Mouse (Mus musculus) stomach, embryonic 15.5 days (tissue): ENCODE measurements around the gene Wwox. TPM values are rescaled to one million over a fixed set of nuclear protein-coding genes. Genes with fewer than 3 reads are reported as not detected.

ENCODE experiments used
- ATAC-seq: fragments of 200-750 bp; cut with Nextera tagmentation; 2 replicates; pipeline ENCODE4 v1.8.0; 2017; ENCODE audit warnings: low read depth, moderate number of reproducible peaks, moderate TSS enrichment; ENCODE audit not compliant: insufficient read depth, low FRiP score
- H3K27ac ChIP-seq: fragments of 300-500 bp; sonication (generic); 2 replicates; pipeline ENCODE4 v1.5.1; 2015; ENCODE audit warnings: mild to moderate bottlenecking, inconsistent platforms
- H3K27me3 ChIP-seq: fragments of 300-500 bp; sonication (generic); replicated peaks from 2 replicates; pipeline ENCODE4 v1.6.1; 2015; ENCODE audit warnings: inconsistent platforms
- H3K36me3 ChIP-seq: fragments of 300-500 bp; sonication (generic); 2 replicates; pipeline ENCODE4 v1.6.1; 2015; ENCODE audit warnings: inconsistent platforms
- H3K4me1 ChIP-seq: fragments of 300-500 bp; sonication (generic); 2 replicates; pipeline ENCODE4 v1.6.1; 2015; ENCODE audit warnings: inconsistent platforms
- H3K4me2 ChIP-seq: fragments of 300-500 bp; sonication (generic); 2 replicates; pipeline ENCODE4 v1.6.1; 2015; ENCODE audit warnings: mild to moderate bottlenecking, inconsistent platforms
- H3K4me3 ChIP-seq: fragments of 300-500 bp; sonication (generic); replicated peaks from 2 replicates; pipeline ENCODE4 v1.5.1; 2015; ENCODE audit warnings: inconsistent platforms
- H3K9ac ChIP-seq: fragments of 300-500 bp; sonication (generic); 2 replicates; pipeline ENCODE4 v1.6.1; 2015; ENCODE audit warnings: inconsistent platforms
- H3K9me3 ChIP-seq: fragments of 300-500 bp; sonication (generic); 2 replicates; pipeline ENCODE4 v1.6.1; 2016; ENCODE audit warnings: inconsistent platforms
- WGBS: fragments of 180-500 bp; shearing (Covaris S2); methylation state at CpG from one replicate; pipeline ENCODE4 v1.1.7; 2015; 5-methylcytosine and 5-hydroxymethylcytosine counted together
- polyA plus RNA-seq: library from polyadenylated mRNA; unstranded; fragments of >200 nt; fragmentation: Nextera tagmentation; extraction: Ambion mirVana; gene quantifications from 2 replicates; pipeline ENCODE4 v1.2.1, GENCODE M21; 2015

Wwox gene
- polyA plus RNA-seq, 1 experiment from 2014 or later, result 12.2 TPM

DNA sequence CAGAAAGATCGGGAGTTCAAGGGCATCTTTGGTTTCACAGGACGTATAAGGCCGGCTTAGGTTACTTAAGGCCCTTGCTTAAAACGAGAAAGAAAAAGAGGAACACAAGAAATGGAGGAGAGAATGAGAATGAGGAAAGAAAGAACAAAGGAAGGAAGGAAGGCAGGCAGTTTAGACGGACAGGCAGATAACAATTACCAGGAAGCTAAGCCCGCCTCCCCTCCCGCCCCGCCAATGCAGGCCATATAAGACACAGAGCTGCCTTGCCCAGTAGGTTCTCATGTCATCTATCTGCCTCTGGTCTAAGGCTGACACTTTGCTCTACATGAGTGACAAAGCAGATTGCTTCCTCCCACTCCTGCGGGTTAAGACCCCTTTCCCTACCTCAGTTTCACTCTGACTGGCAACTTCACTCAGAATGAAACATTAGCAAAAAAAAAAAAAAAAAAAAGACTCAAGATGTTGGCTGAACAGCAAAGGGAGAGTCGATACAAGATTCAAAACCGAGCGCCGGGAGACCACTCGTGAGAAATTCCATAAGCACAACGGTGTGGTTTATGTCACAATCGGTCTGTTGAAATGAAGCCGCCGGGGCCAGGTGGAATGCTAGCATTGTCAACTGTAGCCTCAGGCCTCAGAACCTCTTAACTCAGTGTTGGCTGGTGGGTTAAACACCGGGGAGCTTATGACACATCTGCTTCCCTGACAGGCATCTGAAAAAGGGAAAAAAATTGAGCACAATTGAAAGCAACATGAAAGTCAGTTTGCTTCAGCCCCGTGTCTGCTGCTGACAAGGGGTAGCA lies 787.5 kb downstream of the Wwox start:
- Histone ChIP-seq H3K27ac (no peak overlapping the region), H3K27me3 (no peaks in the 10 kb centered on the region), H3K9ac (no peak overlapping the region), H3K4me2 (no peak overlapping the region), H3K4me1 (no peaks in the 10 kb centered on the region), H3K4me3 (no peak overlapping the region), H3K9me3 (no peaks in the 10 kb centered on the region), H3K36me3 (no peaks in the 10 kb centered on the region)
- WGBS, result 66% methylated on average over 20 of the region's 20 CpGs
- ATAC-seq, result no peak

DNA sequence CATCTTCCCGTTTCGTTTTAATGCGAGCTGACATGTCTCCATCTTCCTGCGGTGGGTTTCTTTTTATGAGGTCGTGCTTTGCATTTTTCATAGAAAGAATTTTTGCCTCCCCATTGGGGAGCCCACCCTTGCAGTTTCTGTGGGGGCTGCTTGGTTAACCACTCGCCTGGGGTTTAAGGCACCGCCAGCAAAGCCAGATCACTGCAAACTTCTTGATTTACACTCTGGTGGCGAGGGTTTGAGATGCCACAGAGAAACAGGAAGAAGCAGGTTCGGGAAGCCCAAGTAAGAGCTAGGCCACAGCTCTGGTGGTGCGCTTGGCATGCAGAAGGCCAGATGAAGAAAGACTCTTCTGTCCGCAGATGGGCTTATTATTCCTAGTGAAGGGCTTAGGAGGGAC lies 789.4 kb downstream of the Wwox start:
- Histone ChIP-seq H3K4me2 (no peak overlapping the region), H3K27me3 (no peaks in the 10 kb centered on the region), H3K36me3 (no peaks in the 10 kb centered on the region), H3K9me3 (no peaks in the 10 kb centered on the region), H3K4me1 (no peaks in the 10 kb centered on the region), H3K27ac (no peak overlapping the region), H3K9ac (no peak overlapping the region), H3K4me3 (no peak overlapping the region)
- 80% methylated on average over 11 of the region's 11 CpGs for WGBS
- no peak for ATAC-seq

DNA sequence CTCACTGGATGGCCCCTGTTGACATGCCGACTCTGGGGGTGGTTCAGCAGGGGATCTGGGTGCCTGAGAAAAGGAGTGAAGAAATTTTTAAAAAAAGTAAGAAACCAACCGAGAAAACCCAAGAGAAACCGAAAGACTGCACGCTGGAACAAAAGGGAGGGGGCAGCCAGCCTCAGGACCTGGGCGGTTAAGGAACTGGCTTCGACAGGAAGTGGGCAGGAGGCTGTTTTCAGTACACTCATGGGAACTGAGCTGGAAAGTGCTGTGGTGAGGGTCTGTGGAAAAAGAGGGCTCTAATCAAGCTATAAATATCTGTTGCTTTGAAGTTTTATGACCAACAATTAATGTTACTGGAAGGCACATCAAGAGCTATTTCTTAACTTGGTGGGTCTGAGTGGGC lies 794.6 kb downstream of the Wwox start:
- H3K27ac ChIP-seq, result no peak overlapping the region
- H3K27me3 ChIP-seq, result no peaks in the 10 kb centered on the region
- no peak overlapping the region for H3K9ac ChIP-seq
- H3K4me1 ChIP-seq, result no peaks in the 10 kb centered on the region
- no peaks in the 10 kb centered on the region for H3K9me3 ChIP-seq
- no peak overlapping the region for H3K4me3 ChIP-seq
- no peak overlapping the region for H3K4me2 ChIP-seq
- no peaks in the 10 kb centered on the region for H3K36me3 ChIP-seq
- 71% methylated on average over 6 of the region's 6 CpGs for WGBS
- ATAC-seq, result no peak

DNA sequence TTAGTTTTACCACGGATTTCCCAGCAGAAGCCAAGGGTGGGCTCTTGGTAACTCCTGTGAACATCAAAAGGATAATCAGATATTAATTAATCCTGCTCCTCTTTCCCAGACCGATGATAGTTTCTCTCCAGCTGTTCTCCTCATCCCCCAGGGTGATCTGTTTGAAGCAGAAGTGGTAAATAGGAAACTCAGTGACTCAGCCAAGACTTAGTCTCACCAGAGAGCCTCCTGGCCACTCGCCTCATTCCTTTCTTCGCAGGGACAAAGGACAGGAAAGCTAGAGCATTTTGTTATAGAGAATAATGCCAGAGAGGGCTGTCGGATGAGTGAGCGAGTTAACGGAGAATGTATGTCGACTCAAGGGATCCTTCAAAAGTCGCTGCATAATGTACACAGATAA lies 798.1 kb downstream of the Wwox start:
- Histone ChIP-seq H3K4me1 (no peaks in the 10 kb centered on the region), H3K4me2 (no peak overlapping the region), H3K27ac (no peak overlapping the region), H3K27me3 (no peaks in the 10 kb centered on the region), H3K9me3 (no peaks in the 10 kb centered on the region), H3K4me3 (no peak overlapping the region), H3K9ac (no peak overlapping the region), H3K36me3 (no peaks in the 10 kb centered on the region)
- 63% methylated on average over 9 of the region's 9 CpGs for WGBS
- no peak for ATAC-seq

DNA sequence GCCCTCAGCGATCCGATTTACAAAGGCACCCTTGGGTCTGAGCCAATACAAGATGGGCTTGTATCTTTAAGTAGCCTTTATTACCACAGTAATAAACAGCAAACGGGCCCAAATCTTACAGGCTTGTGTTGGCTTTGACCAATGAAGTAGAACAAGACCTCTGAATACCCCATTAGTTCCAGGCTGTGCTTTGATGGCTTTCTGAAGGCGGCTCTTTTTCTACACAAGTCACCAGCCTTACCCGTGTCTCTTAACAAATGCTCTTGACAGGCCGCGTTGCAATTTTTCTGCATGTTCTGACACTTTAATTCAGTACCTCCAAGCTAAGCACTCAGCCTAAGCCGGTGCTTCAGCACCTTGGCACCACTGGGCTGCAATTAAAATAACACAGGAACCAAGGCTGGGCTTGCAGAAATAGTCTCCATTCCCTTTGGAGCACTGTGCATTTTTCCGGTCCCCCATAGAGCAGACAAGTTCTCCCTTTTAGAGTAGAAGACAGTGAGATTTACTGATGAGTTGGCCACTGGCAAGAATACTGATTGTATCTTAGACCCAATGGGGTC lies 804.1 kb downstream of the Wwox start:
- H3K4me1 ChIP-seq, result no peaks in the 10 kb centered on the region
- no peak overlapping the region for H3K4me3 ChIP-seq
- no peak overlapping the region for H3K4me2 ChIP-seq
- H3K9me3 ChIP-seq, result no peaks in the 10 kb centered on the region
- H3K9ac ChIP-seq, result no peak overlapping the region
- ATAC-seq, result no peak
- no peak overlapping the region for H3K27ac ChIP-seq
- 83% methylated on average over 9 of the region's 9 CpGs for WGBS
- no peaks in the 10 kb centered on the region for H3K27me3 ChIP-seq
- H3K36me3 ChIP-seq, result no peaks in the 10 kb centered on the region

DNA sequence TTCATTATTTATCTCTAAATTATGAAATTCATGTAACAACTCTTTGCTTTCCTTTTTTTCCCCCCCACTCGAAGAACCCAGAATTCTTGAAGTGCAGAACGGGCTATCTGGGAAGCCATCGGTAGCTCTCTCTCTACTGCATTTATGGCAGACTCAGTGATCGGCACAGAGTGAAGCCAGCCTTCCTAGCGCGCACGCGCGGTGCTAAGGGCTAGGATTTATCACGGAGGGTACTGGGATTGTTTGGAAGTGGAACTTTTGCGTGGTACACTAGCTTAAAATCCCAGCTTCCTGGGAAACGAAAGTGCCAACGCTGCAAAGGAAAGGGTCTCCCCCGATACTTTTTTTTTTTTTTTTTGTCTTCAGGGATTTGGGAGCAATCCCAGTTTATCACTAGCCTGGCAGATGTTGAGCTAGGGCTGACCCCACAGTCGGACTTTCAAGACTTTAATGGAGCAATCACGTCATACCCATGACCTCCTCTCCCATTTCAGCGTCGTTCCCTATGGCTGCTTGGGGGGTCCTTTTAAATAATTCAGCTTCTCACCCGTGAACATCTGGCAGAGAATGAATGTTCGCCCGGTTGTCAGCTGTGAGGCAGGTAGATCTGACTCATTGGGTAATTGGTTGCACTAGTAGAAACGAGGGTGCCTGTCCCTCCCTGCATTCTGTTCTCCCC lies 810.4 kb downstream of the Wwox start:
- no peaks in the 10 kb centered on the region for H3K4me1 ChIP-seq
- H3K27me3 ChIP-seq, result no peaks in the 10 kb centered on the region; the same call in 1 of the 2 replicates
- no peaks in the 10 kb centered on the region for H3K9me3 ChIP-seq
- no peak overlapping the region for H3K9ac ChIP-seq
- no peak for ATAC-seq
- H3K4me2 ChIP-seq, result peak overlapping the region; percentile 35
- no peak overlapping the region for H3K4me3 ChIP-seq
- H3K36me3 ChIP-seq, result no peaks in the 10 kb centered on the region
- 41% methylated on average over 22 of the region's 22 CpGs for WGBS
- H3K27ac ChIP-seq, result no peak overlapping the region

DNA sequence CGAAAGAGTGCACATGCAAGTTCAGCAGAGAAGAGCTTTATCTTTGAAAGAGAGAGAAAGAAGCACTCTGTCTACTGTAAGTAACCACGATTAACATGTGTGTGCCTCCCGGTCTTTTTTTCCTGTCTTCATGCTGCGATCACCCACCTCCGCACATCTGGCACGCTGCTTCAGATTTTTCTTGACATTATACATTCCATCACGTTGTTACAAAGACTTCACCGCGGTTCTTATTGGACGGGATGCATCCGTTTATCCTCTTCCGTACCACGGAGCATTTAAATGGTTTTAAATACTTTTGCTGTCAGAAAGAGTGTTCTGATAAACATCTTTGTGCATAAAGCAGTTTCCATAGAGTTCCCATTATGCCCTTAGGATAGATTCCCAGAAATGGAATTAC lies 816.1 kb downstream of the Wwox start:
- WGBS, result 45% methylated on average over 13 of the region's 13 CpGs
- no peak for ATAC-seq
- Histone ChIP-seq H3K9ac (no peak overlapping the region), H3K27me3 (no peaks in the 10 kb centered on the region; the same call in 1 of the 2 replicates), H3K4me1 (no peaks in the 10 kb centered on the region), H3K36me3 (no peaks in the 10 kb centered on the region), H3K9me3 (no peaks in the 10 kb centered on the region), H3K4me3 (no peak overlapping the region), H3K4me2 (peak overlapping the region; percentile 10; the same call in 1 of the 2 replicates), H3K27ac (no peak overlapping the region)

DNA sequence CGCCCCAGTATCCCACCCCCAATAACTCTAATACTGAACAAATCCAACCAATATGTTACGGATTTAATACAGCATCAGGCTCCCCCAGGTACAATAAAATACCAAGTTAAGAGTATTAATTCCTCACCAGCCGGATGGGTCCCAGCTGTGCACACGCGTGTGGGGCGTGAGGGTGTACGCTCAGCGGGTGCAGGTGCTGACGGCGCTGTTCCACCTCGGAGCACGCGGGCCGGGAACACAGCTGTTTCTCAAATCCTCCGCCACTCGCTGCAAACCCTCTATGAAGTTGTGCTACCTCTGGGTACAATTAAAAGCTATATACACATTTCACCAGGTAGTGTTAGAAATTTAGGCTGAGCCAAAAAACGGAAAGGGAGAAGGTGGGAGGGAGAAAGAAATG lies 818.0 kb downstream of the Wwox start:
- Histone ChIP-seq H3K4me2 (no peak overlapping the region), H3K4me3 (no peak overlapping the region), H3K36me3 (no peaks in the 10 kb centered on the region), H3K9ac (no peak overlapping the region), H3K27ac (no peak overlapping the region), H3K4me1 (no peaks in the 10 kb centered on the region), H3K9me3 (no peaks in the 10 kb centered on the region), H3K27me3 (no peaks in the 10 kb centered on the region; the same call in 1 of the 2 replicates)
- 91% methylated on average over 17 of the region's 17 CpGs for WGBS
- ATAC-seq, result no peak

DNA sequence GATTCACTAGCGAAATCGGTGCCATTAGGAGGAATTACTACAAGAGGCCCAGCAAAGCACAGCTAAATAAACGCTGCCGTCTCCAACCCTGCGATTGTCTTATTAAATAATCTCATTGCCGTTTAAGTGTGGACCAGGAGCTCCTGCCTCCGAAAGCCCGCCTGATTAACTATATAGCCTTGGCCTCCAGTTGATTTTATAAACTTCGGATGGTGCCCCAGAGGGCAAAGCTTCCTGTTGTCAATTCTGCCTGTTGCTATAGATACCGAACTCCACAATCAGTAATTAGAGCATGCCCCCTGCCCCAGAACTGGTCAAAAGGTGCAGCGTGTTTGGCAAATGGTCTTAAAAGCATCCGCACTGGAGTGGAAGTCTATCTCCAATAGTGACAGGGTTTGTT lies 820.4 kb downstream of the Wwox start:
- no peaks in the 10 kb centered on the region for H3K27me3 ChIP-seq
- H3K4me2 ChIP-seq, result no peak overlapping the region
- H3K36me3 ChIP-seq, result no peaks in the 10 kb centered on the region
- no peak overlapping the region for H3K9ac ChIP-seq
- H3K9me3 ChIP-seq, result no peaks in the 10 kb centered on the region
- H3K4me3 ChIP-seq, result no peak overlapping the region
- 51% methylated on average over 12 of the region's 12 CpGs for WGBS
- ATAC-seq, result no peak
- no peaks in the 10 kb centered on the region for H3K4me1 ChIP-seq
- H3K27ac ChIP-seq, result no peak overlapping the region

DNA sequence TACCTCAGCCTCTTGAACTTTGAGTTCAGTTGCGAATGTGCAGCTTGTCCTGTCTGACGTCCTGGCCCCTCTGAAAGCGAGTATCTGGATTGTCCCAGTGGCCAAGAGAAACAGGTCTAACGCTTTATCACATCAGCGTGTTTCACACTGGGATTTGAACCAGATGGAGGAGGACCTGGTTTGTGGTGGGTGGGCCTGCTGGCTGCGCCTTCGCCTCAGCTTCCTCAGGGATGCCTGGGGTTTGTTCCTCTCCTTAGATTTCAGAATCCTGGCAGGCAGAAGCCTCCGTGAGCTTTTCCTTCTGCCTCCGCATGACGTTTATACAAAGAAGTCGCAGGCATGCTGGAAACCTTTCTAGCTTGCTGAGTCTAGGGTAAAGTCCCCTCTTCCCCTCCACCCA lies 827.7 kb downstream of the Wwox start:
- no peak overlapping the region for H3K27ac ChIP-seq
- 56% methylated on average over 11 of the region's 11 CpGs for WGBS
- no peaks in the 10 kb centered on the region for H3K27me3 ChIP-seq
- H3K36me3 ChIP-seq, result no peaks in the 10 kb centered on the region
- no peak overlapping the region for H3K4me3 ChIP-seq
- no peak overlapping the region for H3K4me2 ChIP-seq
- ATAC-seq, result no peak
- no peak overlapping the region for H3K9ac ChIP-seq
- no peaks in the 10 kb centered on the region for H3K4me1 ChIP-seq
- no peaks in the 10 kb centered on the region for H3K9me3 ChIP-seq

DNA sequence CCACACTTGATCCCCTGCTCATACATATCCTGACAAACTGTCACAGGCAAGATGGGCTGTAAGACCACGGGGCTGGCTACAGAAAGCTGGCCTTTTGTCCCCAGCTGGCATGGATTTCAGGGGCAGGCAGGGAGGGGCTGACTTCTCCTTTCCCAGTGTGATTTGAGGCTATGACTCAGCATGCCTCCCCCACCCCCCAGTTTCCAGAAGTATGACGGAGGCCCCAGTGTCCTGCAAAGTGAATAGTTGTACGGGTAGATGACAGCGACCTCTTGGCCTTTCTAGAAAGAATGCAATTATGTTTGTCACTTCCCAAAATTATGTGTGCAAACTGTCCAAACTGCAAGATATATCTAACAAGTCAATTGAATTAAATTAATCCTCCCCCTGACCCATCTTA lies 830.1 kb downstream of the Wwox start:
- Histone ChIP-seq H3K9ac (no peak overlapping the region), H3K27me3 (no peaks in the 10 kb centered on the region), H3K27ac (no peak overlapping the region), H3K36me3 (no peaks in the 10 kb centered on the region), H3K9me3 (no peaks in the 10 kb centered on the region), H3K4me2 (no peak overlapping the region), H3K4me3 (no peak overlapping the region), H3K4me1 (no peaks in the 10 kb centered on the region)
- no peak for ATAC-seq
- 45% methylated on average over 4 of the region's 4 CpGs for WGBS

DNA sequence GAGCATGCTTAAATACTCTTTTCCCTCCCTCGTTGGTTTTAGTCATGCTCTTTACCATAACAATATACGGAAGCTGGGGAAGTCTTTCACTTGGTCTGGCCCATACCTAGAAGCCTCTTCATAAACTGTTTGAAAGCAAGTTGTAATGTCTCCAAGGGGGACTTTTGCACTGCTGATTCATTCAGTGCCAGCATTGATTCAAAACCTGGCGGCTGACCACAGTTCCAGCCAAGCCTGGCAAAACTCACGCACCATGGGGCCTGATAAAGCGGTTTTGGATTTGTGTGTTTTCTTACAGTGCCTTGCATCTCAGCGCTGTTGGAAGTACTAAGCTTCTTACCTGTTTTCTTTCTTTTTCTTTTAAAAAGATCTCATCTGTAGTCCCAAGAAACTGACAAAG lies 834.5 kb downstream of the Wwox start:
- no peak for ATAC-seq
- WGBS, result 73% methylated on average over 6 of the region's 6 CpGs
- Histone ChIP-seq H3K36me3 (no peaks in the 10 kb centered on the region), H3K4me2 (no peak overlapping the region), H3K27me3 (no peaks in the 10 kb centered on the region), H3K27ac (no peak overlapping the region), H3K9me3 (no peaks in the 10 kb centered on the region), H3K9ac (no peak overlapping the region), H3K4me3 (no peak overlapping the region), H3K4me1 (no peaks in the 10 kb centered on the region)
